Mouse (Mus musculus) liver, postnatal 0 days (tissue): ENCODE measurements around the gene Wdr70.

ENCODE experiments used
- CTCF ChIP-seq: sonication (generic); IDR thresholded peaks from 2 replicates; pipeline ENCODE4 v1.5.1; 2016; ENCODE audit warnings: antibody characterized with exemption, low read depth
- EP300 ChIP-seq: IDR thresholded peaks from 2 replicates; pipeline ENCODE4 v1.6.1; 2016; ENCODE audit warnings: antibody characterized with exemption, low read depth, mild to moderate bottlenecking

DNA sequence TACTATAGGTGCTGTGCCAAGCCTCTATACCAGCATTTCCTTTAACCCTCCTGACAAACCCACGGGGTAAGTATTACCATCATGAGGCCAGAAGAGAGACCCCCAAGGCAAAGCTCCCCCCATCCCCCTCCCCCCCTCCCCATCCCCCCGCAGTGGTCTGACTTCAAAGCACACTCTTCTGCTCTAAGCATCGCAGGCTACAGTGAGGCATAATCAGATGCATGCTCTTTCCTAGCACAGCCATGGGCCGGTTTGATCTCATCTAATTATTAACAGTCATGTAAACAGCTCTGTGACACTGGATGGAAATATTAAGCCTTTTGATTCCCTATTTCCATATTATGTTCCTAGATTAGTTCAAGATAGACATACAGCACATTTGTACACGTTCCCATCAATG lies 226.5 kb downstream of the Wdr70 start:
- no peak for TF ChIP-seq EP300
- TF ChIP-seq CTCF, result no peak
